Mouse (Mus musculus): ENCODE data around the gene Pik3c2g. TPM values are rescaled to one million over a fixed set of nuclear protein-coding genes. Genes with fewer than 3 reads are reported as not detected.

Gene Pik3c2g
- total RNA-seq, 2 experiments from 2014 or later, result not detected

DNA sequence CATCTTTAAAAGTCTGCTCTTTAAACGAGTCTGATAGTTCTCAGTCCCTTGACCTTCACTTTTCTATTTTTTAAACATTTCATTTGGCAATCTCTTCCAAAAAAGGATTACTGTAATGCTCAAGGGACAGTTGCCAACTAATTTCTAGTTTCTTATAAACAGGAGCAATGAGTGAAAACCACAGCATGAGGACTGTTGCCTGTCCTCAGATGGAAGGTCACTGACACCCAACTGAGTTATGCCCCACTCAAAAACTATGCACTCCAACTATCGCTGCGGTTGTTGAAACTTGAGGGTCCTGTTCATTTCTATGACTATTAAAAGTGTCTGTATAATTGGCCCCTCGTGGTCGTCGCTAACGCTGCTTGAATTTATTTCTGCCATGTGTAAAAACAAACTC, 252.9 kb downstream of the Pik3c2g start:
- no peak for ATAC-seq (replicated peaks; ENCODE audit: poor library complexity)

DNA sequence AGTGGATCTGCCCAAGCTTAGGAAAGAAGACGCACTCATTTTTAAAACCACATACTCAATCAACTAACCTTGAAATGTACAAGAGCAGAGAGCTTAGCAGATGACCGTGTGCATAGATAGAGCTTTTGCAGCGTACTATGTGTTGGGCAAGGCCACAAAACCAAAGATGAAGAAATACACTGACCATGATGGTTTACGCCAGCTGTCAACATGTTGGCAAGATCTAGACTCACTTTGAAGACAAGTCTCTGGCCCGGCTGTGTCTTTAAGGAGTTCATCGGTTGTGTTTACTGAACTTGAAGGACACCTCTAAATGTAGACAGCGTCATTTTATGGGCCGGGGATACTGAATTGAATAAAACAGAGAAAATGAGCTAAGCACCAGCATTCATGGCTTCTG, 254.3 kb downstream of the Pik3c2g start:
- ATAC-seq (replicated peaks; ENCODE audit: poor library complexity), result no peak

DNA sequence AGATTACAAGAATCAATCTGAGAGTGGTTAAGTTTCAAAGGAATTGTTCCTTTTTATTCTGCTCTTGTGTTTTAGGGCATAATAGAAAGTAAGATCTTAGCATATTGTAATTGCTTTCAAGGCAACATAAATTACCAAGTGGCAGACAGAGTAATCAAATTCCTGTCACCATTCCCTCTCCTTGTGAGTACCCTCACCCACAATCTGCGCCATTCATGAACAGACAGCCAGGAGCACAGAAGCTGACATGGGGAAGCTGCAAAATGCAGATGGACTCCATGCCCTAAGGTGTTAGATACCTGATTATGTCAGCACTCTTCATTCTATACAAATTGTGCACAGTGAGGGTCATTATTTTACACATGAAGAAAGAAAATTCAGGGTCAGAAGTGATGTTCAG, 255.6 kb downstream of the Pik3c2g start:
- no peak for ATAC-seq (replicated peaks; ENCODE audit: poor library complexity)

DNA sequence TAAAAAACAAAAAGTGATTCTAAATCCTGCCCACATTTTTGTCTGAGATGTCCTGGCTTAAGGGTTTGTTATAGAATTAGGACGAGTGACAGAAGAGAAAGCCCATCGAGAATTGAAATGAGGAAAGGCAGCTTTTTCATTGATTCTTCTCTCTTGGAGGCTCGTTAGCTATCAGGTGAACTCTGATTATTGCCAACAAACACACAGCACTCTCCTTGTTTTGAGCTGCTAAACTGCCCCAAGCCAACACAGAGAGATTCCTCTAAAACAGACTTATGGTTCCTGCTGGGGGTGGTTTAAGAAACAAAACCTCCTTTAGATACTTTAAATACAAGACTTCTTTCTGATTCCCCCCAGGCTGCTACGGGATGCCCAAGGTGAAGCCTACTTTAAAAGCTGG, 256.5 kb downstream of the Pik3c2g start:
- ATAC-seq (replicated peaks; ENCODE audit: poor library complexity), result no peak

DNA sequence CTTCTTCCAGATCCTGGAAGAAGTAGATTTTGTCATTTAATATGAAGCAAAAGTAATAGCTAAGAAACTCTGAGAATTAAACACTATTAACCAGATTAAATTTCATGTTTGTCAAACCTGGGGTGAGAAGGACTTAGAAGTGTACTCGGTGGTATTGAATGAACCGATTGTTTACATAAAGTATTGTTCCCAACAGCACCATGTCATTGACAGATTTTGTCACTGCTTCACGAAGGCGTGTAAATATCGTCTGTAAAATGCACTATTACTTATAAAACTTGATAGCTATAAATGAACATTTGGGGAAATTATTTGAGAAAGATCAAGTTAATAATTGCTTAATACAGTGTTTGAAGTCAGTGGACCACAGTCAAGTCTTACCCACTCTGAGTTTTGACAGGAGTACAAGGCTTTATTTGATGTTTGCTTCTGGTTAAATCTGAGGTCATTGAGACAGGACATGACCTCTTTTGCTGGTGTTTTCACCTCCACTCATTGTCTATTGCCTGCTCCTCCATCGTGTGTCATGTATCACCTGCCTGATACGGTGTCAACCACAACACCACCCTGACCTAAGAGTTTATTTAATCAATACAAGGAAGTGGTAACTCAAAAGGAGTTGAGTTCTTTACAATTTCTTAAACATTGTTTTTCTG, 260.0 kb downstream of the Pik3c2g start:
- ATAC-seq (replicated peaks; ENCODE audit: poor library complexity), result no peak

DNA sequence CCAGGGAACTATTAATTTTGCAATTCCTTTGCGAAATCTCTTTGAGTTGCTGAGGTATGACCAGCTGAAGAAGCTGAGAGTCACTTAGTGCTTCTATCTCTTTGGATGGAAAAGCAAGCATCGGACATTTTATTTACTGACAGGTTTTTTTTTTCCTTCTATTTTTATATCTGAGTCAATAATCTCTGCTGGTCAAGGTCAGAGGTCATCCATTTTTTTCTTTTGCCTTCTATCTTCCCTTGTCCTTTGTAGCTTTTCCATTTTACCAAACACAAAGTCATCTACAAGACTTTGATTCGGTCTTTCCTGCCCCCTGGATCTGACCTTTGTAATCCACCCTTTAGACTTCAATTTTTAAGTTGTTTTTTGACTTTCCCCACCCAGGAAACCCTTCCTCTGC, 262.9 kb downstream of the Pik3c2g start:
- ATAC-seq (replicated peaks; ENCODE audit: poor library complexity), result no peak

DNA sequence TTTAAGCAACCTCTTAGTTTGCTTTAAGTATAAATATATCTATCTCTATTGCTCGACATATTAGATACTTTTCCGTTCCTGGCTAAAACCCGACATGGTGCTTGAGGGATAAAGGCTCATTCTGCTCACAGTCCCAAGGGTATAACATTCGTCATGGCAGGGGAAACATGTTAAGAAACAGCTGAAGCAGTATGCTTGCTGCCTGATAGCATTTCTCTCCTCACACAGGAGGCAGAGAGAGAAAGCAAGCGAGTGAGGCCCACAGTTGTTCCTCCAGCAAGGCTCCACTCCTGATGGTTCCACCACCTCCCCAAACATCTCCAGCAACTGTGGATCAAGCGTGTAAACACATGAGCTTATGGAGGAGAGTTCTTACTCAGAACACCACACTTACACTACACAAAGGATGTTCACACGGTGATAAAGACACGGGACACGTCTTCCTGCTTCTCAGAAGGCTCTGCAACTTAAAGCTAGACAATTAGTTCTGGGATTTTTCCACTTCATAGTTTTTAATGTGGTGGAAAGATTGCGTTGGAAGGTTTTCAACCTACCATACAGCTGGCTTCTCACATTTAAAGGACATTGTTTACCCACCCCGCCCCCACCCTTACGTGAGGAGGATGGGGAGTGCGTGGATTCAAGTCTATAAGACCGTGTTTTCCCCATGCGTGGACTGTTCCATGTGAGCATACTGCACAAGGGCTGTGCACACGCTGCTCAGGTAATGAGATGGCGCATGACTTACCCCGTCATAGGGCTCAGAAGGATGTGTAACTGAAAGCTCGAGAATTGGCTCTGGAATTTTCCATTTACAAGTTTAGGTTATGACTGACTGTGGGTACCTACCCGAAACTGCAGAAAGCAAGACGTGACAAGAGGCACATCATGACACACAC, 264.9 kb downstream of the Pik3c2g start:
- no peak for ATAC-seq (replicated peaks; ENCODE audit: poor library complexity)

DNA sequence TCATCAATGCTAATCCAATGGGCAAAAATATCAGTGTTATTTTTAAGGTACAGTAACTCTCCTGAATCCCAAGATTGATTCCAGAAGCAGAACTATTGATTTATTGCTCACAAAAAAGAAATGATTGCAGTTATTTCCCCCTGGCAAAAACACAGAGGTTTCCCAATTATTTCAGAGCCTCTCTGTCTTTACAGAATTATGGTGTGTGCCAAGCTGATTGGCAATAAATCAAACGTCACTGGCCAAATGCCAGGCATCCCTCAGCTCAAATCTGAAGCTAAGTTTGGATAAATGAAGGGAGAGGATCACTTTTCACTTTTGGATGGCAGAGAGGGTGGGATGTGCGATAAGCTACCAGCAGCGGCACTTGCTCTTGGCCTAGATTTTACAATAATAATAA, 265.8 kb downstream of the Pik3c2g start:
- no peak for ATAC-seq (replicated peaks; ENCODE audit: poor library complexity)

DNA sequence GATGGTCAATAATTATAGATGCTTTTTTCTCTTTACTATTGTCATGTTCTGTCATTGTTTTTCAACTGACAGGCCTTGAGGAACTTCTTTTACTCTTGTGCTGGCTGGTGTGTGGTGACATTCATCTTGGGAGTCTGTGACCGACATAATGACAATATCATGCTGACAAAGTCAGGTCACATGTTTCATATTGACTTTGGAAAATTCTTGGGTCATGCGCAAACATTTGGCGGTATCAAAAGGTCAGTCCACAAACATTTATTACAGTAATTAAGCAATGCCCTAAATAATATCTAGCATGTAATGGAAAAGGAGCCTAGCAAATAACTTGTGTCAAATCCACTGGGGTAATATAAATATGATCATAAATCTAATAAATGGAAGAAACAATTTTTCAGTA, 273.1 kb downstream of the Pik3c2g start:
- no peak for ATAC-seq (replicated peaks; ENCODE audit: poor library complexity)

DNA sequence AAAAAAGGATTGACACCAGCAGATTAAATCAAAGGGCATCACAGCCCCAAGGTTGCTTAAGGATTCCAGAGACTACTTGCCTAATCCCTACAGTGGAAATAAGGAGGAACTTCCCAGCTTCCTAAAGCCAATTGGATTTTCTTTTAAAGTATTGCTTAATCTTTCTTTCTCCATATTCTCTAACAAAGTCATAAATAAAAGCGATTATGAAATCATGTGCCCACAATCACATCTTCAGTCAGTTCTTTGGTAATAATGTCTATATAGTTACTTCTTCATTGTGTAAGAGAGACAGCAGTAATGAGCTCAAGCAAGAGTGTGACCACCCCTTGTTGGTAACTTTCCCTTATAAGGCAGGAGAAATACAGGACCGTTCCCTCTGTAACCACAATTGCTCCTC, 274.5 kb downstream of the Pik3c2g start:
- ATAC-seq (replicated peaks; ENCODE audit: poor library complexity), result peak; percentile 95

DNA sequence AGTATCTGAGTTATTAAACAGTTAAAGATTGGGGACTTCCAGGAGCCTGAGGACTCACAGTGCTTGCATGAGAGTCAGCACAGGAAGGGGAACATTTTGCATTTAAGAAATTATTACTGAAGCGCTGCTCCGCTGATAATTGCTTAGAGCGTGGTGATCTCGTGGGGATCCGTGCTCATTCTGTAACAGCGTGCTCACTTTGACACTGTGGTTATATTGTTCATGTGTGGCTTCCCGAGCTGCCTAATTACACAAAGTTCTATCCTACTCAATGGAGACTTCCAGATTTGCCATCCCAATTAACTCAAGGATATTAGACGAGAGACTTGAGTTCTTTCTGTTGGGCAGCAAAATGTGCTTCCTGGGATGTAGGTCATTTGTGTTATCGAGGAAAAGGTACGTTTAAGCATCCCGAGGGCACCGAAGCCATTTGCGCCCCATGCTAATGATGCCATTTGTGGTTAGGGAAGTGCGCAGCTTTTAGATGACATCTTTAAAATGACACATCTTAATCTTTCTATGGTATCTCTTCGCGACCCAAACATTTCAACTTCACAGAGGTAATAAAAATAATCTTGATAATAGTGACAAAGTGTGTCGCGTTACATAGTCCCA, 278.1 kb downstream of the Pik3c2g start:
- no peak for ATAC-seq (replicated peaks; ENCODE audit: poor library complexity)

DNA sequence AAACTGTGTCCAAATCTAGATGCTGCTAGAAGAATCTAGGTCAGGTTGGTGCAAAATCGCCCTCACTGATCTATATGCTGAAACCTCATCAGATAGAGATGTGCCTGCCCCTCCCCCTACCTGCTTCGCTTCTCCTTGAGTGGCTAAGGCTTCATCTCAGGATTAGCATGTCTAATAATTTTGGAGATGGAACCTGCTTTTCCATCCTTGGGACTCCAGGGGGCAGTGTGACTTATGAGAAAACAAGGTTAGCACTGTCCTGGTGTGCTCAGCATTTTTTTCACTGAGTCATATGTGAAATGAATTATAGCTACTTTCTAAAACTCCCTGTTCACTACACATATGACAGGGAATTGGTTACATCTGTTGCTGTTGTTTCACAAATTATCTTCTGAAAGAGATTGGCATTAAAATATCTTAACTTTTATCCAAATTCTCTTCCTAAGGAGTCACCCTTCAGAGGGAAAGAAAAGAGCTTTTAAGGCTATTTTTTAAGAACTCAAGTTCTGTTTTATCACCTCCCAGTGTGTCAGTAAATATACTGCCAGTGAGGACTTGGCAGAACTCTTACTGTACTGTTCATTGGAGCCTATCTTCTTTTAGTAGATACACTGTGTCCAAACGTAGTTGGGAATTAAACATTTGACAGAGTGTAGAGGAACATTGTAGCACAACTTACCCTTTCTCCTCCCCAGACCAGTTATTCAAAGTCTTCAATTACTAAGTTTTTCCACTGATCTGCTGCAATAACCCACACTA, 287.6 kb downstream of the Pik3c2g start:
- ATAC-seq (replicated peaks; ENCODE audit: poor library complexity), result peak; percentile 91

DNA sequence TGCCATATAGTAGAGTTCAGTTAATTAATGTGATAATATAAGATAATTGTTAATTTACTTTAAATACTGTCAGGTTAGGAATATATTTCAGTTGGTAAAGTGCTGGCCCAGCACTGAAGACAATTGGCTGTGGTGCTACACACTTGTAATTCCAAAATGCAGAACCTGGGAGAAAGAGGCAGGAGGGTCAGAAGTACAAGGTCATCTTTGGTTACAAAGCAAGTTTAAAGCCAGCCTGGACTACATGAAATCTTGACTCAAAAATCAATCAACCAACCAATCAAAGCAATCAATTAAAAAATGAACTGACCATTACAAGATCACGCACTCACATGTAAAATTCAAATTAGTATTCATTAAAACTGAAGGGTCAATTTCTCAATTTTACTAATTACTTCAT, 289.7 kb downstream of the Pik3c2g start:
- ATAC-seq (replicated peaks; ENCODE audit: poor library complexity), result no peak

DNA sequence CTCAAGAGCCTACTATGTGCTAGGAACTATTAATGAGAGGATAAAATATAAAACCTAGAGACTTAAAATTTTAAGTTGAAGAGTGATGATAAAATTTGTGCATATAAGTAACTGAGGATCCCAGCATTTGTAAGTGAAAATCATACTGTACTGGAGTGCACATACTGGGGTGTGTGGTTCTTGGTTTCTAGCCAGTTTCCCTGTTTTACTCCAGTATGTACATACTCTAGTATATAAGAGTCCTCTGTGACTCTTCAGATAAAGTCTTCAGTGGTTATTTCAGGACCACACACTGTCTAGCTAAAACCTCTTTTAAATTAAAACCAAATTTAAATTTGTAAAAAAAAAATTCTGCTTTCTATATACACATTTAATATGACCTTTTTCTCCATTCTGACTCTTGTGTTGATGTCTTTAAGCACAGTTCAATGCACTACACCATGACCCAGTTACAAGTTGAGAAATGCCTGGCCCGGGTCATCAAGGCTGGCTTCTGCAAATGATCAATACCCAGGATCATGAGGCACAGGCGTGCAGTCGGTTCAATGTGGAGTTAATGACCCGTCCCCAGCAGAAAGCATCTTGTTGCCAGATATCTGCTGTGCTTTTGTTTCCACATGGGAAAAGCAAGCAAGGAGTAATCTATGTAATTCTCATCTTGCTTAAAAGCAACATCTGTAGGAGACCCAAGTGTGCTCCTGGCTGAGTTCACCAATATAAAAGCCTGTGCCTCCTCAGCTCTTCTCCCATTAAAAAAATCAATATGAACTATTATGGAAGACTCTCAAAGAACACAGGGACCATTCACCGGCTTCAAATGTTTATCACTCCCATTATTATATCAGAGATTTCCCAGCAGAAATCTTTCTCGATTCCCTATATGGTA, 290.7 kb downstream of the Pik3c2g start:
- no peak for ATAC-seq (replicated peaks; ENCODE audit: poor library complexity)

DNA sequence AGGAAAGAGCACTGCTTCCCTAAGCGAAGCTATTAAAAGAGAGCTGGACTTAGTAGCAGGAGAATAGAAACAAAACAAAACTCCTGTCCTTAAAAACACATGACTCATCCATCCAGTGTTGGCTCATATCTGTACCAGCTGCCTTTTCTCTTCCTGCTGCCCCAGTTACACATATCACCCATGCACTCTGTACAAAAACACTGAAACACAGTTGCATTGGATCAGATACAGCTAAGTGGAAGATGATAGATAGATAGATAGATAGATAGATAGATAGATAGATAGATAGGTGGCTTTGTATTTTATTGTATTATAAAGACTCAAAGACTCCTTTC, 291.3 kb downstream of the Pik3c2g start:
- ATAC-seq (replicated peaks; ENCODE audit: poor library complexity), result no peak

DNA sequence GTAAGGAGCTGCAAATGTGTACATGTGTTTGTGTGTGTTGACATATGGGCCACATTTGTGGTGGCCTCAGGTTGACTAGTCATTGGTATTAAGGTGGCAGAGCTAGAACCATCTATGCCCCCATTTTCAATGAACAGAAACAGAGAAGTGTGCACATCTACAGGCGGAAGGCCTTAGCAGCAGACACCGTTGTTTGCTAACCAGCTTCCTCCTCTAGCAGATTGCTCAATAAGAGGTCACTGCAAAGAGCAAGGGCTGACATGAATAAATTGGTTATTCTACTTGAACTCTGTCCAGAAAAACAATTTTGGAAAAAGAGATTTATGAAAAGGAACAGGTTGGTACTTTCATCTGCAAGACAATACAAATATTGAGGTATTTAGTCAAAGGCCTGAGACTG, 295.1 kb downstream of the Pik3c2g start:
- peak; percentile 97 for ATAC-seq (replicated peaks; ENCODE audit: poor library complexity)

DNA sequence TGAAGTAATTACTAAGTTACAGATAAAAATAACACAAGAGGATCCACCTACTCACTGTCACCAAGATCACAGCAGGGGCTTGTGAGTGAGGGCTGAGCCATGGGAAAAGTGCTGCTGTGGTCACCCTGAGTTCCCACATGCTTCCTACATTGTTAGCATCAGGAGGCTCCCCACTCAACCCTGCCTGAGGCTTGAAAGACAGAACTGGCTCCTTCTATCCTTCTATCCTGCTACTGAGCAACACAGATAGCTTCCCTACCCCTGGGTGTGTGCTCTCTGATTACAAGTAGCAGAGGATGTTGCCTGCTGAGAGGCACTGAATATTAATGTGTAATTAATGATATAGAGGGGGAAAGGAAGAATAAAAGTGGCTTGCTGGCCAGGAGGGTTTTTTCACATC, 300.2 kb downstream of the Pik3c2g start:
- no peak for ATAC-seq (replicated peaks; ENCODE audit: poor library complexity)

DNA sequence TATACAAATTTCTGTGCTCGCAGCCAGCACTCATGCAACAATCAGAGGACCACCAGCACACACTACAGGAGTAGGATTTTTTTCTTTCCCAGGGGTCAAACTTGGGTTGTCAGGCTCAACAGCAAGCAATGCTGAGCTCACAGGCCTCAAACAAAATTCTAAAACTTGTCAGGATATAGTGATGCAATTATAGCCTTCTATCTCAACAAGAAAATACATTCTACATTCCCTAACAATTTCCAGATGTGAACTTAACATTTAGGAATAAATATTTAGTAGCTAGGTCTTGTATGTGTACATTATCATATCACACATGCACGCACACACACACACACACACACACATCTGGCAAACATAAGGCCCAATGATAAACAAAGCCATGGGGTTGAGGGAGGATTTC, 308.6 kb downstream of the Pik3c2g start:
- no peak for ATAC-seq (replicated peaks; ENCODE audit: poor library complexity)

DNA sequence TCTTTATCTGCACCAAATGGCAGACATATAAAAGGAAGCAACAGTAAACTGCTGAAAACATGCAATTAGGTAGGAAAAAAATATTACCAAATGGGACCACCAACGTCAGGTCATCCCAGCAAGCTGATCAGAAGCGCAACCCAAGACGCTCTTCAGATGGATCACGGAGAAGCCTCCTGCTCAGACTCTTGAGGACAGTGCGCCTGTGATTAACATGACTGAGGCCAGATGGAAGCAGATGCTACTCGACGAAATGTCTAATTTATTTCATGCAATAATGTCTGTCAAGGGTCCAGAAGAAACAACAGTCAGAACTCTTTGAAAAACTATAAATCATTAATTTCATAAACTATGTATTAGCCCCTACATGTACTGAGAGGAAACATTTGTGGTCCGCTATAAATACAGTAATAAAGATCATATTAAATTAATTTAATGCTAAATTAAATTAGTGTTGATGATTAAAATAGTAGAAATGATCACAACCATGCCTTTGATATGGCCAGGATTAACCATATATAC, 312.7 kb downstream of the Pik3c2g start:
- ATAC-seq (replicated peaks; ENCODE audit: poor library complexity), result no peak

DNA sequence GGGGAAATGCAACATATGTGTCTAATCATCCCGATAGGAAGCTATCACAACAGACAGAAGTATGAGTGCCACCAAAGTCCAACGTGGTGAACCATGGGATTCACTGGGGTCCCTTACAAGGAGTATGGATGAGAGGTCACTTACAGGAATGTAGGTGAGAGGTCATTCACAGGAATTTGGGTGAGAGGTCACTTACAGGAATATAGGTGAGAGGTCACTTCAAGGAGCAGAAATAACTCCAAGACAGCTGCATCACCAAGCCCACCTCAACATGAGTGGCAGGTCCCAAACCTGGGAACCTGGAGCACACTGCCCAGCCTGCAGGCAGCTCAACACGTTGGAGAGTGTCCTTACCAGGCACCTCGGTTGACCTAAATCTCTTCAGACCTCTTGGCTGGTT, 314.8 kb downstream of the Pik3c2g start:
- ATAC-seq (replicated peaks; ENCODE audit: poor library complexity), result no peak
